Mouse (Mus musculus): ENCODE data around the gene Mex3d.

Mex3d gene

DNA sequence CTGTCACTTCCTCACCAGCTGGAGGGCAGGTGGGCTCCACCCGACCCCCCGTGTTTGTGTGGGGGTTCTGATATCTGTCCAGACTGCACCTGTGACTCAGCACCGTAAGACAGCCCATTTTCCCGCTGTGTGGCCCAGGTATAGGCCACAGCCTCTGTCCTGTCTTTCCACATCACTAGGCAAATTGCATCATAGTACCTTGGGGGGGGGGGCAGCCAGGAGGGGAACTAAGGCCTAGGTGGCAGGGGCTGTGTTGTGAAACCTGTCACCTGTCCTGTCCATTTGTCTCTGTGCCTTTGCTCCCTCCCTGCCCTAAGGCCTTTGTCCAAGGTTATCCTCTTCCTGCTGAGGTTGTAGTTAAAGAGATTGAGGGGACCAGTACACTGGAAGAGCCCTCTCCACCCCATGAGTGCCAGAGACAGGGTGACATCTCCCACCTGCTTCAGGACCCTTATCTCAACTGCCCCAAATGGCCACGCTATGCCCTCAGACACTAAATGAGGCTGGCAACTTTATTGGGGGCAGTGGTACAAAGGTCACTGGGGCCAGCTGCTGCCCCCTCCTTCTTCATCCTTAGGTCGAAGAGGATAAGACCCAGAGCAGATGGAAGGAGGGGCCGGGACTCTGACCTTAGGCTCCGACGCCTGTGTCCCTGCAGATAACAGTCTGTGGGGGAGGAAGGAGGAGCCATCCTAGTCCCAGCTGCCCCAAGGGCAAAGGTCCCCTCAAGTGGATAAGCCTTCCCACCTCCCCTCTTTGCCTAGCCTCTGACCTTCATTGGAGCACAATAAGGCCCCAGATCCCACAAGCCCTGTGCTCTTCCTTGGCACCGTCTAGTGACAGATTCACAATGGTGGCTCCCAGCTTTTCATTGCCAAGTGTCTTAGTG, 55.6 kb downstream of the Mex3d start:
- no peak for DNase-seq (ENCODE audit: low spot score)

DNA sequence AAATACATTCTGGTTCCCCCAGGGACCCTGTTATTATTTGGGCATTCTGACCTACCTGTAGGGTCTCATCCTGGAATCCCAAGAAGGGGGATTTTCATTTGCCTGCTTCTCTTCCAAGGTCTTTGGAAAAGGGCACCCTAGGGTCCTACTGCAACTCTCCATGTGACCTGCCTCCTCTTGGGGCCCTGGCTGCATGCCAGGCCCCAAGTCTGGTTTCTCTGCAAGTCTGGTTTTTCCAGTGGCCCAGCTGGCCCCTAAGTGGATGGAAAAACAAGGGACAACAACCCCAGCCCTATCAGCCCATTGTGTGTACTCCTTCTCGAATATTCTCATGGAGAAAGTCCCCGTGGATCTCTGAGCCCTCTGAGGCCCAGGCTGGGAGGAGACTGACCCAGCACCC, 56.6 kb downstream of the Mex3d start:
- DNase-seq (ENCODE audit: low spot score) = peak; percentile 48
